Mouse (Mus musculus): ENCODE results near the gene Vps37b. TPM values are rescaled to one million over a fixed set of nuclear protein-coding genes. Genes with fewer than 3 reads are reported as not detected.

The Vps37b gene
- polyA plus RNA-seq, 1 experiment from 2014 or later, result 40.8 TPM

- Histone ChIP-seq H3K4me2 (replicated peaks; ENCODE audit: low read depth, low read length) (no peak overlapping the region), H3K4me3 (ENCODE audit: low read length) (no peak overlapping the region), H3K36me3 (ENCODE audit: insufficient read depth, low read length) (peaks cover 56% of the 10 kb centered on the region), H3K27ac (ENCODE audit: low read length) (peak overlapping the region; percentile 56), H3K4me1 (ENCODE audit: insufficient read depth, low read length) (peaks cover 35% of the 10 kb centered on the region), H3K9me3 (ENCODE audit: low read length) (no peaks in the 10 kb centered on the region), H3K27me3 (ENCODE audit: insufficient read depth, low read length) (no peaks in the 10 kb centered on the region), H3K9ac (replicated peaks; ENCODE audit: low read length) (no peak overlapping the region)
- ATAC-seq (ENCODE audit: low FRiP score, low TSS enrichment), result 0 out of 2 replicates have a peak, but pooled peaks have one; percentile 12
- 78% methylated on average over 17 of the region's 17 CpGs for WGBS
Measured at GRCm38 (mm10) chr5:124006891-124007491, 25.1 kb downstream of the Vps37b start.

- no peak for ATAC-seq (ENCODE audit: low FRiP score, low TSS enrichment)
- no peak overlapping the region for H3K9ac ChIP-seq (replicated peaks; ENCODE audit: low read length)
- no peaks in the 10 kb centered on the region for H3K27me3 ChIP-seq (ENCODE audit: insufficient read depth, low read length)
- peaks cover 56% of the 10 kb centered on the region for H3K36me3 ChIP-seq (ENCODE audit: insufficient read depth, low read length)
- H3K9me3 ChIP-seq (ENCODE audit: low read length), result no peaks in the 10 kb centered on the region
- peaks cover 27% of the 10 kb centered on the region for H3K4me1 ChIP-seq (ENCODE audit: insufficient read depth, low read length)
- no peak overlapping the region for H3K4me2 ChIP-seq (replicated peaks; ENCODE audit: low read depth, low read length)
- no peak overlapping the region for H3K4me3 ChIP-seq (ENCODE audit: low read length)
- WGBS, result 84% methylated on average over 26 of the region's 26 CpGs
- peak overlapping the region; percentile 56 for H3K27ac ChIP-seq (ENCODE audit: low read length)
Measured at GRCm38 (mm10) chr5:124006082-124006873, 25.8 kb downstream of the Vps37b start.

GRCm38 (mm10) chr5:124005591-124005990, 26.5 kb downstream of the Vps37b start:
- Histone ChIP-seq H3K4me1 (ENCODE audit: insufficient read depth, low read length) (peaks cover 21% of the 10 kb centered on the region), H3K27me3 (ENCODE audit: insufficient read depth, low read length) (no peaks in the 10 kb centered on the region), H3K27ac (ENCODE audit: low read length) (peak overlapping the region; percentile 44; the same call in 1 of the 2 replicates), H3K4me2 (replicated peaks; ENCODE audit: low read depth, low read length) (no peak overlapping the region), H3K9ac (replicated peaks; ENCODE audit: low read length) (no peak overlapping the region), H3K9me3 (ENCODE audit: low read length) (no peaks in the 10 kb centered on the region), H3K4me3 (ENCODE audit: low read length) (no peak overlapping the region), H3K36me3 (ENCODE audit: insufficient read depth, low read length) (peaks cover 56% of the 10 kb centered on the region)
- WGBS, result 72% methylated on average over 11 of the region's 11 CpGs
- no peak for ATAC-seq (ENCODE audit: low FRiP score, low TSS enrichment)

- Histone ChIP-seq H3K9me3 (ENCODE audit: low read length) (no peaks in the 10 kb centered on the region), H3K27ac (ENCODE audit: low read length) (peak overlapping the region; percentile 44; the same call in 1 of the 2 replicates), H3K9ac (replicated peaks; ENCODE audit: low read length) (no peak overlapping the region), H3K4me3 (ENCODE audit: low read length) (no peak overlapping the region), H3K4me1 (ENCODE audit: insufficient read depth, low read length) (peaks cover 16% of the 10 kb centered on the region), H3K36me3 (ENCODE audit: insufficient read depth, low read length) (peaks cover 54% of the 10 kb centered on the region), H3K4me2 (replicated peaks; ENCODE audit: low read depth, low read length) (no peak overlapping the region), H3K27me3 (ENCODE audit: insufficient read depth, low read length) (no peaks in the 10 kb centered on the region)
- WGBS, result 92% methylated on average over 15 of the region's 15 CpGs
- ATAC-seq (ENCODE audit: low FRiP score, low TSS enrichment), result no peak
Measured at GRCm38 (mm10) chr5:124005151-124005500, 26.9 kb downstream of the Vps37b start.

GRCm38 (mm10) chr5:124004356-124005150, 27.5 kb downstream of the Vps37b start:
- H3K27me3 ChIP-seq (ENCODE audit: insufficient read depth, low read length), result no peaks in the 10 kb centered on the region
- 86% methylated on average over 17 of the region's 17 CpGs for WGBS
- no peak overlapping the region for H3K4me2 ChIP-seq (replicated peaks; ENCODE audit: low read depth, low read length)
- 0 out of 2 replicates have a peak, but pooled peaks have one; percentile 17 for ATAC-seq (ENCODE audit: low FRiP score, low TSS enrichment)
- H3K9ac ChIP-seq (replicated peaks; ENCODE audit: low read length), result no peak overlapping the region
- peaks cover 12% of the 10 kb centered on the region for H3K4me1 ChIP-seq (ENCODE audit: insufficient read depth, low read length)
- H3K27ac ChIP-seq (ENCODE audit: low read length), result peak overlapping the region; percentile 44; the same call in 1 of the 2 replicates
- no peaks in the 10 kb centered on the region for H3K9me3 ChIP-seq (ENCODE audit: low read length)
- peaks cover 55% of the 10 kb centered on the region for H3K36me3 ChIP-seq (ENCODE audit: insufficient read depth, low read length)
- no peak overlapping the region for H3K4me3 ChIP-seq (ENCODE audit: low read length)

GRCm38 (mm10) chr5:124003375-124003774, 28.7 kb downstream of the Vps37b start:
- no peaks in the 10 kb centered on the region for H3K9me3 ChIP-seq (ENCODE audit: low read length)
- peaks cover 12% of the 10 kb centered on the region for H3K4me1 ChIP-seq (ENCODE audit: insufficient read depth, low read length)
- H3K4me3 ChIP-seq (ENCODE audit: low read length), result no peak overlapping the region
- peaks cover 48% of the 10 kb centered on the region for H3K36me3 ChIP-seq (ENCODE audit: insufficient read depth, low read length)
- 52% methylated on average over 4 of the region's 4 CpGs for WGBS
- no peak overlapping the region for H3K9ac ChIP-seq (replicated peaks; ENCODE audit: low read length)
- H3K4me2 ChIP-seq (replicated peaks; ENCODE audit: low read depth, low read length), result no peak overlapping the region
- no peaks in the 10 kb centered on the region for H3K27me3 ChIP-seq (ENCODE audit: insufficient read depth, low read length)
- no peak for ATAC-seq (ENCODE audit: low FRiP score, low TSS enrichment)
- H3K27ac ChIP-seq (ENCODE audit: low read length), result no peak overlapping the region

GRCm38 (mm10) chr5:124002876-124003275, 29.2 kb downstream of the Vps37b start:
- Histone ChIP-seq H3K27ac (ENCODE audit: low read length) (no peak overlapping the region), H3K27me3 (ENCODE audit: insufficient read depth, low read length) (no peaks in the 10 kb centered on the region), H3K4me1 (ENCODE audit: insufficient read depth, low read length) (peaks cover 12% of the 10 kb centered on the region), H3K9me3 (ENCODE audit: low read length) (no peaks in the 10 kb centered on the region), H3K9ac (replicated peaks; ENCODE audit: low read length) (no peak overlapping the region), H3K4me2 (replicated peaks; ENCODE audit: low read depth, low read length) (no peak overlapping the region), H3K4me3 (ENCODE audit: low read length) (no peak overlapping the region), H3K36me3 (ENCODE audit: insufficient read depth, low read length) (peaks cover 45% of the 10 kb centered on the region)
- 42% methylated on average over 2 of the region's 2 CpGs for WGBS
- ATAC-seq (ENCODE audit: low FRiP score, low TSS enrichment), result 0 out of 2 replicates have a peak, but pooled peaks have one; percentile 10

- Histone ChIP-seq H3K4me1 (ENCODE audit: insufficient read depth, low read length) (peaks cover 12% of the 10 kb centered on the region), H3K9me3 (ENCODE audit: low read length) (no peaks in the 10 kb centered on the region), H3K36me3 (ENCODE audit: insufficient read depth, low read length) (peaks cover 39% of the 10 kb centered on the region), H3K9ac (replicated peaks; ENCODE audit: low read length) (no peak overlapping the region), H3K27ac (ENCODE audit: low read length) (no peak overlapping the region), H3K4me3 (ENCODE audit: low read length) (no peak overlapping the region), H3K4me2 (replicated peaks; ENCODE audit: low read depth, low read length) (no peak overlapping the region), H3K27me3 (ENCODE audit: insufficient read depth, low read length) (no peaks in the 10 kb centered on the region)
- ATAC-seq (ENCODE audit: low FRiP score, low TSS enrichment), result no peak
- 61% methylated on average over 9 of the region's 9 CpGs for WGBS
Measured at GRCm38 (mm10) chr5:124001274-124001673, 30.8 kb downstream of the Vps37b start.

- Histone ChIP-seq H3K4me3 (ENCODE audit: low read length) (no peak overlapping the region), H3K9me3 (ENCODE audit: low read length) (no peaks in the 10 kb centered on the region), H3K36me3 (ENCODE audit: insufficient read depth, low read length) (peaks cover 35% of the 10 kb centered on the region), H3K27ac (ENCODE audit: low read length) (no peak overlapping the region), H3K9ac (replicated peaks; ENCODE audit: low read length) (no peak overlapping the region), H3K4me1 (ENCODE audit: insufficient read depth, low read length) (peaks cover 12% of the 10 kb centered on the region), H3K27me3 (ENCODE audit: insufficient read depth, low read length) (no peaks in the 10 kb centered on the region), H3K4me2 (replicated peaks; ENCODE audit: low read depth, low read length) (no peak overlapping the region)
- ATAC-seq (ENCODE audit: low FRiP score, low TSS enrichment), result peak; percentile 46
- WGBS, result 12% methylated on average over 7 of the region's 7 CpGs
Measured at GRCm38 (mm10) chr5:124000824-124001223, 31.2 kb downstream of the Vps37b start.
